Mouse (Mus musculus): ENCODE results near the gene Etv5.

DNA sequence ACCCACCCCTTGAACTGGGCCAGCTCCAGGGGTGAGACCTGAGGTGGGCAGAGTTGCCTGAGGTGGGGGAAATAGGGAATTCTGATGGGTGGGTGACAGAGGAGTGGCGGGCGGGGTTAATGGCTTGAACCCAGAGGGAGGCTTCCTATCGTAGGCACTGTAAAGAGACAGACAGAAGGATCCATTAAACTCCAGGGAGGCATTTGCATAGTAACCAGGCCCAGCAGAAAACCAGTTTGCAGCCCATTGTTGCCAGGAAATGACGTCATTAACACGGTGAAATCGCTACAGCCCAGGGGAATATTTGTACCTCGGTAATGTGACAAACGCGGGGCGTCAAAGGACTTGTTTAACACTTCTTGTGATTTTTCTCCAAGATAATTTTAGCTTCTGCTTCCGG is 27.8 kb downstream of the Etv5 start:
- TF ChIP-seq CTCF (IDR thresholded peaks at IDR 0.05; ENCODE audit: low read depth, low read length) (no peak), GATA1 (IDR thresholded peaks at IDR 0.05; ENCODE audit: borderline replicate concordance, low read length) (no peak), POLR2AphosphoS5 (IDR thresholded peaks at IDR 0.05; ENCODE audit: insufficient replicate concordance, low read depth, low read length) (no peak)

Measured in G1E (cell line).